8 mouse cellular contexts compared by ENCODE assay signal in genomic region chr11:70055618-70056214, GRCm38 (mm10). TPM values are rescaled to one million over a fixed set of nuclear protein-coding genes. Genes with fewer than 3 reads are reported as not detected.
DNase-seq lines count a peak whose midpoint lies in the region; ATAC-seq lines count a peak whose summit lies in the region.

No protein-coding gene starts in this region.

- H3K4me1 ChIP-seq in forebrain, embryonic 14.5 days (ENCODE audit: control insufficient read depth, insufficient read depth, low read length) = no peaks in the 10 kb centered on the region

- H3K36me3 ChIP-seq in forebrain, embryonic 14.5 days (ENCODE audit: control insufficient read depth, insufficient read depth, low read length) = no peaks in the 10 kb centered on the region

- 23% methylated on average over 18 of the region's 18 CpGs for WGBS in forebrain, embryonic 14.5 days

- no peak overlapping the region for H3K9ac ChIP-seq in forebrain, embryonic 14.5 days (ENCODE audit: low read length)

- H3K27me3 ChIP-seq in forebrain, embryonic 14.5 days (replicated peaks; ENCODE audit: control insufficient read depth, insufficient read depth, low read length) = no peaks in the 10 kb centered on the region

- H3K4me3 ChIP-seq in forebrain, embryonic 14.5 days (ENCODE audit: low read depth, low read length) = no peak overlapping the region

- peak; percentile 65; the same call in 1 of the 2 replicates for ATAC-seq in forebrain, embryonic 14.5 days

- H3K4me2 ChIP-seq in forebrain, embryonic 14.5 days (ENCODE audit: low read length) = 0 out of 2 replicates have a peak overlapping the region, but pooled peaks have one; percentile 20

- no peak overlapping the region for H3K27ac ChIP-seq in forebrain, embryonic 14.5 days (ENCODE audit: low read depth, low read length)

- DNase-seq in MN1 (ENCODE audit: low spot score) = peak; percentile 70
- peak; percentile 73 for DNase-seq in c-Kit-positive CD71-negative TER-119-negative erythroid progenitor cells, embryonic 14.5 days (ENCODE audit: low read depth)
- DNase-seq in forebrain, embryonic 14.5 days (ENCODE audit: low spot score) = peak; percentile 77
- DNase-seq in heart, postnatal 4 days = peak; percentile 87
- DNase-seq in layer of hippocampus, postnatal 14 days (ENCODE audit: low spot score in 2 of 2) = peak; percentile 78 to 85
- peak; percentile 79 for DNase-seq in lung, postnatal 36 days
- peak; percentile 61 to 82 for DNase-seq in right cerebral cortex, postnatal 10 days (ENCODE audit: low spot score in 2 of 2)
- peak; percentile 57 to 82 for DNase-seq in urinary bladder, postnatal 4 days (ENCODE audit: low spot score in 2 of 2)

- no peaks in the 10 kb centered on the region for H3K9me3 ChIP-seq in forebrain, embryonic 14.5 days (replicated peaks; ENCODE audit: control insufficient read depth, low read length)

RNA-seq across cellular contexts. Expression of gene Asgr1, which starts 1.8 kb away (rescaled TPM):
- polyA plus RNA-seq in forebrain, embryonic 14.5 days (2014; fragmentation: Nextera tagmentation; extraction: Ambion mirVana) = 2.0 and 2.1 TPM in 2 replicates
- total RNA-seq in heart, postnatal 4 days (2021) = not detected
- total RNA-seq in layer of hippocampus, postnatal 14 days (2021) = 1 to 10 TPM in 1 of 2 experiments, under 1 TPM in 1; 0.88 to 1.0 TPM

RNA-seq across cellular contexts. Expression of gene Asgr2, which starts 36.7 kb away (rescaled TPM):
- polyA plus RNA-seq in forebrain, embryonic 14.5 days (2014; fragmentation: Nextera tagmentation; extraction: Ambion mirVana) = not detected in 2 replicates
- total RNA-seq in heart, postnatal 4 days (2021) = not detected
- not detected for total RNA-seq in layer of hippocampus, postnatal 14 days (2021)

RNA-seq across cellular contexts. Expression of gene Dlg4, which starts 39.0 kb away (rescaled TPM):
- polyA plus RNA-seq in forebrain, embryonic 14.5 days (2014; fragmentation: Nextera tagmentation; extraction: Ambion mirVana) = 19.3 and 21.0 TPM in 2 replicates
- 10 to 100 TPM; 13.2 to 15.5 TPM for total RNA-seq in heart, postnatal 4 days (2021)
- total RNA-seq in layer of hippocampus, postnatal 14 days (2021) = 100 to 1,000 TPM; 845 to 900 TPM

RNA-seq across cellular contexts. Expression of gene Acadvl, which starts 40.5 kb away (rescaled TPM):
- 53.3 and 58.4 TPM in 2 replicates for polyA plus RNA-seq in forebrain, embryonic 14.5 days (2014; fragmentation: Nextera tagmentation; extraction: Ambion mirVana)
- total RNA-seq in heart, postnatal 4 days (2021) = 100 to 1,000 TPM; 862 to 957 TPM
- 10 to 100 TPM; 62.3 to 69.2 TPM for total RNA-seq in layer of hippocampus, postnatal 14 days (2021)

RNA-seq across cellular contexts. Expression of gene Dvl2, which starts 55.3 kb away (rescaled TPM):
- polyA plus RNA-seq in forebrain, embryonic 14.5 days (2014; fragmentation: Nextera tagmentation; extraction: Ambion mirVana) = 19.7 and 25.7 TPM in 2 replicates
- 10 to 100 TPM; 13.1 to 14.0 TPM for total RNA-seq in heart, postnatal 4 days (2021)
- 10 to 100 TPM; 29.3 to 29.7 TPM for total RNA-seq in layer of hippocampus, postnatal 14 days (2021)

Comparison
In these comparisons a context has a peak if more than half of its experiments do, and no peak if none do; other contexts are left out.
1. RNA of gene Dlg4, which starts 39.0 kb away (total RNA-seq): 845 to 900 TPM in layer of hippocampus, postnatal 14 days; 13.2 to 15.5 TPM in heart, postnatal 4 days; every median in the first group is over 10 times any median in the second.
2. Peak in every context shown above with its lines, with median percentiles within 50 percentile points of each other: DNase-seq.